Mouse (Mus musculus) kidney, embryonic 16.5 days (tissue): ENCODE data around the gene Pex12. TPM values are rescaled to one million over a fixed set of nuclear protein-coding genes. Genes with fewer than 3 reads are reported as not detected.

Experiments
- ATAC-seq: fragments of 200-750 bp; cut with Nextera tagmentation; 2 replicates; pipeline ENCODE4 v1.8.0; 2017; ENCODE audit warnings: moderate TSS enrichment; ENCODE audit not compliant: low FRiP score, low TSS enrichment
- H3K27ac ChIP-seq: fragments of 300-500 bp; sonication (generic); 2 replicates; pipeline ENCODE4 v1.5.1; 2014; ENCODE audit warnings: low read length
- H3K27me3 ChIP-seq: fragments of 300-500 bp; sonication (generic); 2 replicates; pipeline ENCODE4 v1.6.1; 2014; ENCODE audit warnings: low read length, control low read depth, mixed read lengths; ENCODE audit not compliant: insufficient read depth
- H3K36me3 ChIP-seq: fragments of 300-500 bp; sonication (generic); 2 replicates; pipeline ENCODE4 v1.6.1; 2014; ENCODE audit warnings: low read length, control low read depth, mixed read lengths; ENCODE audit not compliant: insufficient read depth
- H3K4me1 ChIP-seq: fragments of 300-500 bp; sonication (generic); 2 replicates; pipeline ENCODE4 v1.6.1; 2014; ENCODE audit warnings: low read length, control low read depth, mixed read lengths; ENCODE audit not compliant: insufficient read depth
- H3K4me2 ChIP-seq: fragments of 300-500 bp; sonication (generic); replicated peaks from 2 replicates; pipeline ENCODE4 v1.6.1; 2014; ENCODE audit warnings: low read depth, low read length
- H3K4me3 ChIP-seq: fragments of 300-500 bp; sonication (generic); 2 replicates; pipeline ENCODE4 v1.5.1; 2014; ENCODE audit warnings: mild to moderate bottlenecking, low read length
- H3K9ac ChIP-seq: fragments of 300-500 bp; sonication (generic); replicated peaks from 2 replicates; pipeline ENCODE4 v1.6.1; 2014; ENCODE audit warnings: low read length
- H3K9me3 ChIP-seq: fragments of 300-500 bp; sonication (generic); 2 replicates; pipeline ENCODE4 v1.6.1; 2016; ENCODE audit warnings: low read length, control low read depth
- WGBS: fragments of 180-500 bp; shearing (Covaris S2); extraction: QIAGEN DNeasy Blood & Tissue Kit; methylation state at CpG from one replicate; pipeline ENCODE4 v1.1.7; 2014; 5-methylcytosine and 5-hydroxymethylcytosine counted together
- polyA plus RNA-seq: library from polyadenylated mRNA; unstranded; fragments of >200 nt; fragmentation: Nextera tagmentation; extraction: Ambion mirVana; gene quantifications from 2 replicates; pipeline ENCODE4 v1.2.1, GENCODE M21; 2015

The Pex12 gene
- polyA plus RNA-seq, 1 experiment from 2014 or later, result 14.0 TPM

DNA sequence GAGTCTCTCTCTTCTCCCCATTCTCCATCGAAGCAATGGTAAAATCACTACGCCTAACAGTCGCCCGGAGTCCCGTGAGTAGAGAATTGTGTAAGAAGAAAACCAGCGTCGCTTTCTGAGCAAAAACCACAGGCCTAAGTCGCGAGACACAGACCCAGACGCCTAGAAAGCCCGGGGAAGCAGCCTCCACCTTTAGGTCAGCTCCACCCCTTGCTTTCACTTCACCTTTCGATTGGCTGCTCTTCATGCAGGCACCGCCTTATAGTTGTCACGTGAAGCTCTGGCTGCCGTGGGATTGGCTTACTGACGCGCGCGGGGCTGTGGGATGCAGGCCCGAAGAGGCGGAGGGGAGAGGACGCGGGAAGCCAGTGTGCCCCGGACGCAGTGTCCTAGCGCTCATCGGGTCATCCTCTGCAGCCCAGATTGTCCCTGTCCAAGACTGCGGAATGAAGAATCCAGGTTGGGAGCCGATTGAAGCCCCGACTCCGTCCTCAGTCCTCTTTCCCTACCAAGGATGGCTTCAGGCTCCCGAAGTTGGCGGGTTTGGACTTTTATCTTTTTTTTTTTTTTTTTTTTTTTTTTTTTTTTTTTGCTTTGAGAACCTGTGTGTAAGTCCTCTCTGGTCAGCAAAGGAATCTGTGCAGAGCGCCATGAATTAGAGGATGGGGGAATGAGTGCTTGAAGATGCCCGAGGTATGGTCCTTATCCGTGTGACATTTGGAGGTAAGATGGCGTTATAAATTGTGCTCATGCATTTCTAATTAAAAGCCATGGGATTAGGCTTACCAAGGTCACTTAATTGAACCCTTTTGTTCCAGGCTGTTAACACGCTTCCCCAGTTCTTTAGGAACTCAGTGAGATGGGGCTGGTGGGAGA lies 10.8 kb downstream of the Pex12 start:
- H3K4me1 ChIP-seq, result peaks cover 22% of the 10 kb centered on the region
- H3K27ac ChIP-seq, result peak overlapping the region; percentile 91
- no peaks in the 10 kb centered on the region for H3K9me3 ChIP-seq
- peak overlapping the region; percentile 82 for H3K9ac ChIP-seq
- ATAC-seq, result peak; percentile 100
- H3K27me3 ChIP-seq, result no peaks in the 10 kb centered on the region
- under 1% methylated on average over 38 of the region's 38 CpGs for WGBS
- peak overlapping the region; percentile 81 for H3K4me2 ChIP-seq
- H3K36me3 ChIP-seq, result peaks cover 14% of the 10 kb centered on the region; the same call in 1 of the 2 replicates
- peak overlapping the region; percentile 76 for H3K4me3 ChIP-seq

DNA sequence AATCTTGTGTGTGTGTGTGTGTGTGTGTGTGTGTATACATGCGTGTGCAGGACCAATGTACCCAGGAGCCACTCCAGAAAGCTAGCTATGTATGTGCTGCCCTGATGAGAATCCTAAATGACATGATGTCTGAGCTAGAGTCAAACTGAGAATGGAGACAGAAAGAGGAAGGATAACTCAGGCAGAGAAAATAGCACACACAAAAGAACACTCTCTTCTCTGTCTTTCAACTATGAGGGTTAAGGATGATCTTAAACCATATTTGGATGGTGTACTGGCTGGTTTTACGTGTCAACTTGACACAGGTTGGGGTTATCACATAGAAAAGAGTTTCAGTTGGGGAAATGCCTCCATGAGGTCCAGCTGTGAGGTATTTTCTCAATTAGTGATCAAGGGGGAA lies 12.8 kb downstream of the Pex12 start:
- Histone ChIP-seq H3K4me1 (peaks cover 22% of the 10 kb centered on the region), H3K36me3 (0 out of 2 replicates have a peak, but pooled peaks cover 2% of the 10 kb centered on the region), H3K9ac (no peak overlapping the region), H3K9me3 (no peaks in the 10 kb centered on the region), H3K4me3 (no peak overlapping the region), H3K4me2 (no peak overlapping the region), H3K27me3 (no peaks in the 10 kb centered on the region), H3K27ac (no peak overlapping the region)
- WGBS, result 90% methylated on average over 2 of the region's 2 CpGs
- no peak for ATAC-seq

DNA sequence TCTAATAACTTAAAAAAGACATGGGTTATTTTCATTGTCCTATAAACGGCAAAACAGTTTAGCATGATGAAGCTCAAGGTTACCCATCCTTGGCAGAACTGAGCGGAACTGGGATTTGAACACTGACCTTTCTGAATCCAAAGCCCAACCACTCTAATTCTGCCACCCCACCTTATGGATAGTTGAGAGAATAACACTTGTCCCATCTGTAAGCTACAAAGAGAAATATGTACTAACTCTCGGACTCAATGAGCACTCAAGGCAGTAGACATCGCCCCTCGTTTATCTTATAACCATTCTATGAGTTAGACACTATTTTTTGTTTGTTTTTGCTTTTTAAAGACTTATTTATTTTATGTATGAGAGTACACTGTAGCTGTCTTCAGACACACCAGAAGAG lies 13.3 kb downstream of the Pex12 start:
- Histone ChIP-seq H3K36me3 (no peaks in the 10 kb centered on the region), H3K9ac (no peak overlapping the region), H3K4me3 (no peak overlapping the region), H3K27ac (no peak overlapping the region), H3K9me3 (no peaks in the 10 kb centered on the region), H3K4me1 (peaks cover 21% of the 10 kb centered on the region), H3K27me3 (no peaks in the 10 kb centered on the region), H3K4me2 (no peak overlapping the region)
- WGBS, result 91% methylated on average over 5 of the region's 5 CpGs
- no peak for ATAC-seq

DNA sequence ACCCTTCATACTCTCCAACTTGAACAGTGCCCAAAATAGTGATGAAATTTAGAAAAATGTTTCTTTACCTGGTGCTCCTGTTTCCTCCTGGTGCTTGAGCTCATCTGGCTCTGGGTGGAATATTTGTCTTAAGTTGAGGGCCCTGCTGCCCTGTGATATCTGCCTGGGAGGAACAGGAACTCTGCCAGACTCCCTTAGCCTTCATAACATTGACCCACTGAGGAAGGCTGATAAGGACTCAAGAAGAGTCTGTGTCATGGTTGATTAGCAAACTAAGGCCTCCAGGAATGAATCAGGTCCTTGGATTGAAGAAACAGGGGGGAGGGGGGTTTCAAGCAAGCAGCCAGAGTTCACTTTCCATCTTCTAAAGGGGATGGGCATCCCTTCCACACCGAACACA lies 15.8 kb downstream of the Pex12 start, which contains the start of gene Slfn14:
TSS of gene Slfn14 (minus strand) at position 161 of the 400 bp plus-strand sequence.
- H3K4me3 ChIP-seq, result no peak within 1 kb of the TSS
- ATAC-seq, result no peak
- WGBS, result 74% methylated on average over 1 of the region's 1 CpGs

DNA sequence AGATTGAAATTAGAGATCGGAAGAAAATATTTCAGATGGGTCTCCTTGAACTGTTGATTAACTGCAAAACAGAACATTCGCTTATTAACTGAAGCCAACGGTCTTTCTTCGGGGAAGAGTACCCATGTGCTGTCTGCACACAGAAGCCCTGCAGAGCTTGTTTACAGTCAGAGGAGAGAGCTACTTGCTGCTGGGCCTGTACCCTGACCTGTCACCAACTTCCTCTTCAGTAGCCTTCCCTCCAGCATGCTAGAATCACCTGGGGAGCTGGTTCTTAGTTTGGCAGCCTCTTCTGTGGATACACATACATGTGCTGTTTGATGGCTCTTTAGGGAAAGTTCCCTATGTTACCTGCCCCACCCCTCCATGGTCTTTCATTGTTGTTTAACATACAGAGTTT lies 16.8 kb downstream of the Pex12 start:
- Histone ChIP-seq H3K9me3 (no peaks in the 10 kb centered on the region), H3K4me3 (no peak overlapping the region)
- WGBS, result 85% methylated on average over 4 of the region's 4 CpGs

More for the DNA sequence above, 15.8 kb downstream of the Pex12 start, which contains the start of gene Slfn14:
- Histone ChIP-seq H3K4me2 (no peak within 1 kb of the TSS), H3K9ac (no peak within 1 kb of the TSS), H3K27ac (no peak within 1 kb of the TSS), H3K36me3 (no peaks in the 10 kb centered on the region), H3K27me3 (no peaks in the 10 kb centered on the region), H3K4me1 (peaks cover 6% of the 10 kb centered on the region), H3K9me3 (no peaks in the 10 kb centered on the region)

DNA sequence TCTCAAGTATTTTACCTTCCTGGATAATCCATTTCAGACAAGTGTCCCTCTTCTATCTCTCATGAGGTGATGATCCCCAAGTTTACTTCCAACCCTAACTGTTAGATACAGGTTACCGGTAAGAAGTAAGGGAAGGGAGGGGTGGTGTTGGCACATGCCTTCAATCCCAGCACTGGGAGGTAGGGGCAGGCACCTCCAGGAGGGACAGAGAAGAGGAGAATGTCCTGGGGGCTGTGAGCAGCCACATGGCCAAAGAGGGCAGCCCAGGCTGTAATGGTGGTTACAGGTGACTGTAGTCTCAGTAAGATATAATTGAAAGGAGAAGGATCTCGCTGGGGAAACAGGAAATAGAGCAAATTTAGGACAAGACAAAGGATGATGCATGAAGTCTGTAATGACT lies 20.3 kb downstream of the Pex12 start:
- no peak overlapping the region for H3K4me2 ChIP-seq
- 56% methylated on average over 2 of the region's 2 CpGs for WGBS
- H3K27ac ChIP-seq, result no peak overlapping the region
- no peak overlapping the region for H3K4me3 ChIP-seq
- ATAC-seq, result no peak
- H3K36me3 ChIP-seq, result no peaks in the 10 kb centered on the region
- no peak overlapping the region for H3K9ac ChIP-seq
- H3K27me3 ChIP-seq, result no peaks in the 10 kb centered on the region
- no peaks in the 10 kb centered on the region for H3K9me3 ChIP-seq
- no peaks in the 10 kb centered on the region for H3K4me1 ChIP-seq

More for the DNA sequence above, 16.8 kb downstream of the Pex12 start:
- Histone ChIP-seq H3K4me1 (peaks cover under 1% of the 10 kb centered on the region; the same call in 1 of the 2 replicates), H3K4me2 (no peak overlapping the region), H3K27me3 (no peaks in the 10 kb centered on the region), H3K27ac (no peak overlapping the region), H3K36me3 (no peaks in the 10 kb centered on the region), H3K9ac (no peak overlapping the region)
- ATAC-seq, result no peak

DNA sequence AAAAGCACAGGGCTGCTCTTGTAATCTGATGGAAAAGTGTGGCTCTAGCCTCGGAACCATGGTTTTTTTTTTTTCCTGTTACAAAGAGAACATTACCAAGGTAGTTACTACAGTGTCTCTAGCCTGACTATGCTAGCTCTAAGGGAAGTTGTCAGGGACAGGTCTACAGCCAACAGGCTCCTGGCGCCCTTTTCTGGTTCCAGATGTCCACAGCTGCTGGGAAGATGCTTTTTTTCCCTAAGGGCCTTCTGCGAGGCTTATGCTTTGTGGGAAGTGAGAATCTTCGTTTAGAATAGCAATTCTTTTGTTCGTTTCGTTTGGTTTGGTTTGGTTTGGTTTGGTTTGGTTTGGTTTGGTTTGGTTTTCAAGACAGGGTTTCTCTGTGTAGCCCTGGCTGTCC lies 22.7 kb downstream of the Pex12 start:
- H3K9ac ChIP-seq, result no peak overlapping the region
- H3K4me3 ChIP-seq, result no peak overlapping the region
- no peak for ATAC-seq
- H3K27me3 ChIP-seq, result no peaks in the 10 kb centered on the region
- H3K36me3 ChIP-seq, result no peaks in the 10 kb centered on the region
- no peak overlapping the region for H3K27ac ChIP-seq
- no peaks in the 10 kb centered on the region for H3K9me3 ChIP-seq
- H3K4me2 ChIP-seq, result no peak overlapping the region
- no peaks in the 10 kb centered on the region for H3K4me1 ChIP-seq
- 77% methylated on average over 6 of the region's 6 CpGs for WGBS

DNA sequence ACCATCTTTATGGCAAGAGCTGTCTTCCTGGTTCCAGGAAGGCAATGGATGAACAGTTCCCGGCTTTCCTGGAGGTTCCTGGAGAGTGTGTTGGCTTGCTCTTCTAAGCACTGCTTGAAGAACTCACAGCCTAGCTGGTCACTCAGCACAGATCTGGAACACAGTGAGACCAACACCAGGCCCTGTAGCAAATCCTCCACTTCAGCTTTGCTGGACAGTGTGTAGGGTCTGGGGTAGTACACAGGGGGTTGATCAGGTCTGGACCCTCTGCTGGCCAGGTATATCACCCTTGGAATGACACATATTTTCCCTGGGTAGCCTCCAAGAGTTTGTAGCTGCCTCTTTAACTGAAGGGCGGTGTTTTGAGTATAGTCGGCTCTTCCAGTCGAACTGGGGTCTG lies 23.4 kb downstream of the Pex12 start:
- H3K4me3 ChIP-seq, result no peak overlapping the region
- H3K9me3 ChIP-seq, result no peaks in the 10 kb centered on the region
- ATAC-seq, result no peak
- no peak overlapping the region for H3K4me2 ChIP-seq
- H3K9ac ChIP-seq, result no peak overlapping the region
- 86% methylated on average over 4 of the region's 4 CpGs for WGBS
- no peak overlapping the region for H3K27ac ChIP-seq
- no peaks in the 10 kb centered on the region for H3K27me3 ChIP-seq
- H3K36me3 ChIP-seq, result no peaks in the 10 kb centered on the region
- H3K4me1 ChIP-seq, result no peaks in the 10 kb centered on the region

DNA sequence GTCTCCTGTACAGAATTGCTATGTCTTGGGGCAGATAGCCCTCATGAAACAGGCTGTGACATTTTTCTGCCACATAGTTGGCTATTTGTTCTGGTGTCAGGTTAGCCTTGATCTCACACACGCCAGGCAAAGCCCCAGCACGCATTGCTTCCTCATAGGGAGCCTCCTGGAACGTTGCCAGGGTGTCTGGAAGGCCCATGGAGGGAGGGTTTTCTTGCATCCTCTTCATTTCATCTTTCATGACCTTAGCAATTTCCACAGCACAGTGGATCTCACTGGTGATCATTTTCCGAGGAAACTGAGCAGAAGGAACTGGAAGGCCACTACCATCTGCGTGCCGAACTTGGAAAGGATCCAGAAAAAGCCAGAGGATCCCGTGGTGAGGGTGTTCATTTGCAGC lies 26.1 kb downstream of the Pex12 start:
- H3K9ac ChIP-seq, result no peak overlapping the region
- 64% methylated on average over 7 of the region's 7 CpGs for WGBS
- H3K4me3 ChIP-seq, result no peak overlapping the region
- no peak overlapping the region for H3K27ac ChIP-seq
- no peaks in the 10 kb centered on the region for H3K27me3 ChIP-seq
- no peak for ATAC-seq
- H3K4me2 ChIP-seq, result no peak overlapping the region
- H3K9me3 ChIP-seq, result no peaks in the 10 kb centered on the region
- H3K36me3 ChIP-seq, result no peaks in the 10 kb centered on the region
- H3K4me1 ChIP-seq, result no peaks in the 10 kb centered on the region
